Comparison of ENCODE assay signal across 8 mouse cellular contexts in the genomic region with DNA sequence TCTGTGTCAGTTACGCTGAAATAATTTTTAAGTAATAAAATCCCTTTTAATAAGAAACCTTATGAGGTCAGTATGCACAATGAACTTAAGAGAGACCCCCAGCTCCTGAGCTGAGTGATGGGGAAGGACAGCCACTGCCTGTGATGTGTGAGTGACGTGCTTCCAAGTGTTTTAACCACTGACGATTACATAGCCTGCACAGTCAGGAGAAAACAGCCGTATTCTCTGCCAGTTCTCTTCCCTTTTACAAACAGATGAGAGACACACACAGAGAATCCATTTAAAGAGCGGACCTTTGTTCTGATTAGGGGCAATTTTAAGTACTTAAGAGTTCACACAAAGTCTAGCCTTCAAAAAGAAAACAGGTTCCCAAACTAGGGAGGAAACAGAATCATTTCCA. TPM values are rescaled to one million over a fixed set of nuclear protein-coding genes. Genes with fewer than 3 reads are reported as not detected.
DNase-seq lines count a peak whose midpoint lies in the region; ATAC-seq and TF ChIP-seq lines count a peak whose summit lies in the region.

No protein-coding gene starts in this region.

- no peak overlapping the region for H3K27ac ChIP-seq in kidney, embryonic 16.5 days (ENCODE audit: low read length)
- no peak overlapping the region for H3K27ac ChIP-seq in embryonic facial prominence, embryonic 14.5 days (replicated peaks; ENCODE audit: low read depth, low read length)
- H3K27ac ChIP-seq in hindbrain, postnatal 0 days = 0 out of 2 replicates have a peak overlapping the region, but pooled peaks have one; percentile 41
- H3K27ac ChIP-seq in midbrain, embryonic 15.5 days = peak overlapping the region; percentile 49

- no peak for DNase-seq in kidney, postnatal 10 days
- DNase-seq in embryonic facial prominence, embryonic 14.5 days (ENCODE audit: low spot score) = no peak
- DNase-seq in hindbrain, postnatal 0 days (ENCODE audit: low spot score) = peak; percentile 19
- no peak for DNase-seq in thymus, adult 18-20 months
- DNase-seq in MN1 (ENCODE audit: low spot score) = no peak

- TF ChIP-seq CTCF in hindbrain, postnatal 0 days (IDR thresholded peaks at IDR 0.05; ENCODE audit: low read depth) = no peak

- ATAC-seq in kidney, embryonic 16.5 days (ENCODE audit: low FRiP score, low TSS enrichment) = no peak
- no peak for ATAC-seq in embryonic facial prominence, embryonic 14.5 days (ENCODE audit: low read depth)
- ATAC-seq in hindbrain, postnatal 0 days = peak; percentile 57
- ATAC-seq in midbrain, embryonic 15.5 days (replicated peaks) = peak; percentile 76
- ATAC-seq in megakaryocyte progenitor cell, adult 5-6 weeks (replicated peaks; ENCODE audit: poor library complexity) = no peak

- peak overlapping the region; percentile 93; the same call in 1 of the 2 replicates for H3K4me2 ChIP-seq in kidney, embryonic 16.5 days (replicated peaks; ENCODE audit: low read depth, low read length)
- peak overlapping the region; percentile 85 for H3K4me2 ChIP-seq in embryonic facial prominence, embryonic 14.5 days (ENCODE audit: low read depth, low read length)
- peak overlapping the region; percentile 90 for H3K4me2 ChIP-seq in hindbrain, postnatal 0 days (ENCODE audit: low read depth, low read length)
- H3K4me2 ChIP-seq in midbrain, embryonic 15.5 days = peak overlapping the region; percentile 95

- peaks cover 9% of the 10 kb centered on the region for H3K27me3 ChIP-seq in kidney, embryonic 16.5 days (ENCODE audit: insufficient read depth, low read length)
- peaks cover 13% of the 10 kb centered on the region for H3K27me3 ChIP-seq in embryonic facial prominence, embryonic 14.5 days (replicated peaks; ENCODE audit: control insufficient read depth, insufficient read depth, low read length)
- no peaks in the 10 kb centered on the region for H3K27me3 ChIP-seq in hindbrain, postnatal 0 days (ENCODE audit: insufficient read depth, low read length)
- H3K27me3 ChIP-seq in midbrain, embryonic 15.5 days (replicated peaks) = no peaks in the 10 kb centered on the region

- peaks cover 2% of the 10 kb centered on the region; the same call in 1 of the 2 replicates for H3K4me1 ChIP-seq in kidney, embryonic 16.5 days (ENCODE audit: insufficient read depth, low read length)
- peaks cover 3% of the 10 kb centered on the region; the same call in 1 of the 2 replicates for H3K4me1 ChIP-seq in embryonic facial prominence, embryonic 14.5 days (ENCODE audit: control insufficient read depth, insufficient read depth, low read length)
- peaks cover 10% of the 10 kb centered on the region; the same call in 1 of the 2 replicates for H3K4me1 ChIP-seq in hindbrain, postnatal 0 days (ENCODE audit: insufficient read depth, low read length)
- H3K4me1 ChIP-seq in midbrain, embryonic 15.5 days = peaks cover 15% of the 10 kb centered on the region

- no peaks in the 10 kb centered on the region for H3K36me3 ChIP-seq in kidney, embryonic 16.5 days (ENCODE audit: insufficient read depth, low read length)
- no peaks in the 10 kb centered on the region for H3K36me3 ChIP-seq in embryonic facial prominence, embryonic 14.5 days (ENCODE audit: control insufficient read depth, insufficient read depth, low read length)
- no peaks in the 10 kb centered on the region for H3K36me3 ChIP-seq in hindbrain, postnatal 0 days (ENCODE audit: insufficient read depth, low read length)
- H3K36me3 ChIP-seq in midbrain, embryonic 15.5 days (replicated peaks) = no peaks in the 10 kb centered on the region

- no peak overlapping the region for H3K4me3 ChIP-seq in kidney, embryonic 16.5 days (ENCODE audit: low read length)
- H3K4me3 ChIP-seq in embryonic facial prominence, embryonic 14.5 days (ENCODE audit: low read depth, low read length) = peak overlapping the region; percentile 45; the same call in 1 of the 2 replicates
- peak overlapping the region; percentile 52 for H3K4me3 ChIP-seq in hindbrain, postnatal 0 days (ENCODE audit: low read length)
- peak overlapping the region; percentile 59 for H3K4me3 ChIP-seq in midbrain, embryonic 15.5 days

- 46% methylated on average over 5 of the region's 5 CpGs for WGBS in kidney, embryonic 16.5 days
- 40% methylated on average over 5 of the region's 5 CpGs for WGBS in embryonic facial prominence, embryonic 14.5 days
- 32% methylated on average over 5 of the region's 5 CpGs for WGBS in hindbrain, postnatal 0 days
- WGBS in midbrain, embryonic 15.5 days = 35% methylated on average over 5 of the region's 5 CpGs

- H3K9me3 ChIP-seq in kidney, embryonic 16.5 days (ENCODE audit: low read length) = no peaks in the 10 kb centered on the region
- no peaks in the 10 kb centered on the region for H3K9me3 ChIP-seq in embryonic facial prominence, embryonic 14.5 days (ENCODE audit: control insufficient read depth, low read length)
- H3K9me3 ChIP-seq in hindbrain, postnatal 0 days (ENCODE audit: low read length) = no peaks in the 10 kb centered on the region
- no peaks in the 10 kb centered on the region for H3K9me3 ChIP-seq in midbrain, embryonic 15.5 days

- no peak overlapping the region for H3K9ac ChIP-seq in kidney, embryonic 16.5 days (replicated peaks; ENCODE audit: low read length)
- H3K9ac ChIP-seq in embryonic facial prominence, embryonic 14.5 days (ENCODE audit: low read depth, low read length) = no peak overlapping the region
- H3K9ac ChIP-seq in hindbrain, postnatal 0 days (replicated peaks; ENCODE audit: low read length) = peak overlapping the region; percentile 60; the same call in 1 of the 2 replicates
- H3K9ac ChIP-seq in midbrain, embryonic 15.5 days = peak overlapping the region; percentile 71

RNA-seq across cellular contexts. Expression of a gene that starts 0.5 kb away (rescaled TPM):
- polyA plus RNA-seq in kidney, embryonic 16.5 days (2015; fragmentation: Nextera tagmentation; extraction: Ambion mirVana) = 3.6 and 4.9 TPM in 2 replicates
- 4.1 and 4.5 TPM in 2 replicates for polyA plus RNA-seq in embryonic facial prominence, embryonic 14.5 days (2014; fragmentation: Nextera tagmentation; extraction: Ambion mirVana)
- 3.1 and 3.4 TPM in 2 replicates for total RNA-seq in hindbrain, postnatal 0 days (2014; rRNA removed)
- 2.5 and 2.6 TPM in 2 replicates for polyA plus RNA-seq in hindbrain, postnatal 0 days (2015; fragmentation: Nextera tagmentation; extraction: Ambion mirVana)
- polyA plus RNA-seq in midbrain, embryonic 15.5 days (2015; fragmentation: Nextera tagmentation; extraction: Ambion mirVana) = 1.9 and 2.4 TPM in 2 replicates
- total RNA-seq in megakaryocyte progenitor cell, adult 5-6 weeks (2015) = 67.9 and 69.9 TPM in 2 replicates
- total RNA-seq in megakaryocyte progenitor cell, adult 5-6 weeks (2017) = 77.0 and 79.6 TPM in 2 replicates

RNA-seq across cellular contexts. Expression of a gene that starts 52.6 kb away (rescaled TPM):
- polyA plus RNA-seq in kidney, embryonic 16.5 days (2015; fragmentation: Nextera tagmentation; extraction: Ambion mirVana) = 0.27 TPM in 1 of 2 replicates, not detected in the other
- polyA plus RNA-seq in embryonic facial prominence, embryonic 14.5 days (2014; fragmentation: Nextera tagmentation; extraction: Ambion mirVana) = 0.60 and 2.8 TPM in 2 replicates
- total RNA-seq in hindbrain, postnatal 0 days (2014; rRNA removed) = 0.14 and 0.37 TPM in 2 replicates
- 0.66 and 1.2 TPM in 2 replicates for polyA plus RNA-seq in hindbrain, postnatal 0 days (2015; fragmentation: Nextera tagmentation; extraction: Ambion mirVana)
- 0.88 and 1.1 TPM in 2 replicates for polyA plus RNA-seq in midbrain, embryonic 15.5 days (2015; fragmentation: Nextera tagmentation; extraction: Ambion mirVana)
- not detected in 2 replicates for total RNA-seq in megakaryocyte progenitor cell, adult 5-6 weeks (2015)
- total RNA-seq in megakaryocyte progenitor cell, adult 5-6 weeks (2017) = 0.51 and 0.83 TPM in 2 replicates

RNA-seq across cellular contexts. Expression of a gene that starts 52.8 kb away (rescaled TPM):
- polyA plus RNA-seq in kidney, embryonic 16.5 days (2015; fragmentation: Nextera tagmentation; extraction: Ambion mirVana) = 6.0 and 7.7 TPM in 2 replicates
- polyA plus RNA-seq in embryonic facial prominence, embryonic 14.5 days (2014; fragmentation: Nextera tagmentation; extraction: Ambion mirVana) = 6.3 and 6.6 TPM in 2 replicates
- 11.8 and 13.2 TPM in 2 replicates for total RNA-seq in hindbrain, postnatal 0 days (2014; rRNA removed)
- polyA plus RNA-seq in hindbrain, postnatal 0 days (2015; fragmentation: Nextera tagmentation; extraction: Ambion mirVana) = 8.9 and 9.6 TPM in 2 replicates
- polyA plus RNA-seq in midbrain, embryonic 15.5 days (2015; fragmentation: Nextera tagmentation; extraction: Ambion mirVana) = 7.9 and 8.4 TPM in 2 replicates
- 9.1 and 14.7 TPM in 2 replicates for total RNA-seq in megakaryocyte progenitor cell, adult 5-6 weeks (2015)
- total RNA-seq in megakaryocyte progenitor cell, adult 5-6 weeks (2017) = 15.2 and 17.2 TPM in 2 replicates

Comparison
In these comparisons a context has a peak if more than half of its experiments do, and no peak if none do; other contexts are left out.
1. ATAC-seq: peak in hindbrain, postnatal 0 days (single experiment) and midbrain, embryonic 15.5 days (single experiment); none in kidney, embryonic 16.5 days (single experiment), embryonic facial prominence, embryonic 14.5 days (single experiment) and megakaryocyte progenitor cell, adult 5-6 weeks (single experiment).
2. H3K27ac ChIP-seq: peak in hindbrain, postnatal 0 days (single experiment) and midbrain, embryonic 15.5 days (single experiment); none in kidney, embryonic 16.5 days (single experiment) and embryonic facial prominence, embryonic 14.5 days (single experiment).
3. H3K9ac ChIP-seq: peak in hindbrain, postnatal 0 days (single experiment) and midbrain, embryonic 15.5 days (single experiment); none in kidney, embryonic 16.5 days (single experiment) and embryonic facial prominence, embryonic 14.5 days (single experiment).
4. Peak in every context shown above with its lines, with median percentiles within 50 percentile points of each other: H3K4me2 ChIP-seq.